Mouse (Mus musculus): Measurements from ENCODE around the gene Gimap1.

Gimap1 gene

DNA sequence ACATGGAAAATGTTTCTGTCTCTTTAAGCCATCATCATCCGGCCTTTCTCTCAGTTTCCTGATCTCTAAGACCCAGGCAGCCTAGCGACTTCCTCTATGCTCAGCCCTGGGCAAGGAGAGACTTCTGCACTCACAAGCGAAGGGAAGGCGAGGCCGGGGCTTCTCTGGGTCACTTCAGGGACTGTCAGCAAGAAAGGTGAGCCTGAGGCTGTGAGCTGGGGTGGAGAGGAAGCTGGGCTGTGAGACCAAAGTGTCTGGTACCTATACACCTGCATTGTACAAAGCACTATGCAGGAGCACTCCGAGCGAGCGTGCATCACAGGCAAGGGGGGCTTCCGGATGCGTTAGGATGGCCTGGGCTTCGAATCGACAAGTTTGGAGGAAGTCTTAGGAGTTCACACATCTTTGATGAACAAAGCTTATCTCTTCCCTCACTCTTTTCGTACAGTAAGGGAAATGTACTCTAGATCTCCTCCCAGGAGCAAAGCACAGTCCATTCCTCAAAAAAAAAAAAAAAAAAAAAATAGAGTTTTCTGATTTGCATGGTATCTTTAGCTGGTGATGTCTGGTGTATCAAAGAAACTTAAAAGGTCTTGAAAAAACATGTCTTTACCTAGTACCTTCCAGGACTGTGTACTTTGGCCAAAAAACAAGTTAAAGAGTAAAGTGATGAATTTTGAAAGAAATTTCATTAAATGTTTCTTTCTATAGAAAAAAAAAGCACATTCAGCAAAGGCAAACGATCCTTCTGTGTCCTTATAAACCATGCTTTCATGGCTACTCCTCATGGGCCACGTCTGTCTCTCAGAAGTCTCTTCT is at the start of gene Gimap1:
Gene Gimap1, plus strand, starts transcription at position 94 of the 819 bp plus-strand sequence.
- DNase-seq (ENCODE audit: extremely low read depth, low read depth, low spot score), result no peak

DNA sequence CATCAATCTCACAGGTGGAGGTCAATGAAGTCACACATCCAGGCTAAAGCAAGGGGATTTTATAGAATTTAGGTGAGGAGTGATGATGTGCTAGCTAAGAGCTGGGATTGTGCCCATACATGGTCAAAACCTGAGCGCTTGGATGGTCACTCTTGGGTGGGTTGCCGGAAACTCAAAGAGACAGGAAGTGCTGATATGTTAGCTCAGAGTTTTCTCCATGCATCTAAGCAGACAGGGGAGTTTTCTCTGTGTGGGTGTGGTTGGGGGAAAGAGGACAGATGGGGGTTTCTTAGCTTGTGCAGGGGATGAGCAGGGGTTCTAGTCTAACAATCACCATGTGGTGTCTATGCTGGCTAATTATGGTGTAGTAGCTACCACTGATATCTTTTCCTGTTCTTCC is 49.5 kb upstream of the Gimap1 start:
- DNase-seq (ENCODE audit: extremely low read depth, low read depth, low spot score), result no peak

DNA sequence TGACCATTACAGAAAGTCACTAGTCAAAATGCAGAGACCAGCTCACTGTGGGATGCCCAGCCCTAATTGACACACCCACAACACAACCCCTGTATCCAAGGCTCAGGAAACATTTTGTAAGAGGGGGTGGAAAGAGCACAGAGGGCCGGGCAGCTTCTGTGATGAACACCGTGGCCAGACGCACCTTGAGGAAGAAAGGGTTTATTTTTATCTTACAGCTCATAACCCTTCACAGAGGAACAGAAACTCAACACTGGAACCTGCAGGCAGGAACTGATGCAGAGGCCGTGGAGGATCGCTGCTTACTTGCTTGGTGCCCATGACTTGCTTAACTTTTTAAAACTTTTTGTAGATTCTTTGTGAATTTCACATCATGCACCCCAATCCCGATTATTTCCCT is 45.9 kb upstream of the Gimap1 start:
- DNase-seq (ENCODE audit: extremely low read depth, low read depth, low spot score), result no peak

DNA sequence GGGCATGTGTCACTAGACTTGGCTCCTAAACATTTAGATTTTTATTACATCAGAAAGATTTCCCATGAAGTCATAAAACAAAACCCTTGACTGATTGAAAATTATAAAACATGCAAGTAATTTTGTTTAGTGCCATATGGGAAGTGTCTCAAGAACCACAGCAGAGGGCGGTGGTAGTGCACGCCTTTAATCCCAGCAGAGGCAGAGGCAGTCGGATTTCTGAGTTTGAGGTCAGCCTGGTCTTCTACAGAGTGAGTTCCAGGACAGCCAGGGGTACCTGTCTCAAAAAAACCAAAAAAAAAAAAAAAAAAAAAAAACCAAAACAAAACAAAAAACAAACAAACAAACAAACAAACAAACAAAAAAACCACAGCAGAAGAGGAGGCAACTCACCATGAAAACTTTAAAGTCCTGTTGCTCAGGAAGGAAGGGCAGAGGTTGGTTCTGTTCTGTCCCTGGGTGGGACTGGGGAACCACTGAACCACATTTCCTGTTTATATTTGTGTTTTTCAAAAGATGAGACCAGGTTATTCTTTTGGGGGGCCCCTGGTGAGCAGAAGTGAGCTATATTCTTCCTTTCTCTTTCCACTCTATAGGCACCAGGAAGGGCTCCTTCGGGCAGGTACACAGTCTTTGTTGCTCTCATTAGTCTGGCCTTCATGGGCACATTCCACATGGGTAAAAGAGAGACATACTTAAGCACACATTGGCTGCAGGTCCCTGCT is 41.9 kb upstream of the Gimap1 start:
- DNase-seq (ENCODE audit: extremely low read depth, low read depth, low spot score), result no peak

DNA sequence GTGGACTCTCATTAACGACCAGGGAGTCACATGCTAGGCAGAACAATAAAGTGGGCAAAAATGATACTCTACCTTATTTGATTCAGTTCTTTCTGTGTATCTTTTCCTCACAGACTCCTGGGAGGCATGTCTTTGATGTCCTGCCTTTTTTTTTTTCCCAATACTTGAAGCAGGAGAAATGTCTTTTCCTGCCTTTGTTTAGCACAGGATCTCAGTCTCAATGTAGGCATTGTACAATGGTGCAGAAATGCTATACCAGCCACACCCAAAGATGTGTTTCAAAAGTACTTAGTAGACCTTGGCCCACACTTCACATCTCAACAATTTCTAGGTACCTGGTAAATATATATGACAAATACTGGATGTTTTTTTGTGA is 41.3 kb upstream of the Gimap1 start:
- DNase-seq (ENCODE audit: extremely low read depth, low read depth, low spot score), result no peak

DNA sequence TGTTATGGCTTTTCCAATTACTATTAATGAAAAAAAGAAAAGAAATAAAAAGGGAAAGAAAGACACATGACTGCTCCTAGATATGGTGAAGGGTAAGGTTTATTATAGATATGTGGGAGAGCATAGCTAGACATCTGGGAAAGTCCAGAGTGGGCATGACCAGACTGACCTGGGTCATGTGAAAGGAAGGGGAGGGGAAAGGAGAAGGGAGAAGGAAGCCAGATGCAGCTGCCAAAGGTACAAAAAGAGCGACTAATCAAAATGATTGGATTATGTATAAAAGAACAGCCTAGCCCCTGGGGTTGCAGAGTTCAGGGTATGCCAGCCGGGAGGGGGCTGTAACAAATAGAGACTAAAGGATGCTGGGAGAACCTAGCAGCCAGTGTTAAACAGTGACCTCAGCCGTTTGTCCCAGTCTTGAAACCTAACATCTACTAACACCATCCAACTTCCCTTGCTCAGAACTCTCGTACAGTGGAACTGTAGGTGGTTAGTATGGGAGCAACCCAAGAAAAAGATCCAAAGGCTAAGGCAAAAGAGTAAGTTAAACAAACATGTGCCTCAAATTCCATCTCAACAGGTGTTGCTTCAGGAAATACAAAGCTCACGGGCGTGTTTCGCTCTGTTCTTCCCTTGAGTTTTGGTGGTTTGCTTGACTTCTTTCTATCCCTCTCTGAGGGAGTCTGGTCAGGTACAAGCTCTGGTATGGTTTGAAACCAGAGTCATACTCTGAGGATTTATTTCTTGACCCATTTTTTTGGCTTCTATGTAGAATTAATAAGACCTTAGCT is 40.6 kb upstream of the Gimap1 start:
- no peak for DNase-seq (ENCODE audit: extremely low read depth, low read depth, low spot score)

DNA sequence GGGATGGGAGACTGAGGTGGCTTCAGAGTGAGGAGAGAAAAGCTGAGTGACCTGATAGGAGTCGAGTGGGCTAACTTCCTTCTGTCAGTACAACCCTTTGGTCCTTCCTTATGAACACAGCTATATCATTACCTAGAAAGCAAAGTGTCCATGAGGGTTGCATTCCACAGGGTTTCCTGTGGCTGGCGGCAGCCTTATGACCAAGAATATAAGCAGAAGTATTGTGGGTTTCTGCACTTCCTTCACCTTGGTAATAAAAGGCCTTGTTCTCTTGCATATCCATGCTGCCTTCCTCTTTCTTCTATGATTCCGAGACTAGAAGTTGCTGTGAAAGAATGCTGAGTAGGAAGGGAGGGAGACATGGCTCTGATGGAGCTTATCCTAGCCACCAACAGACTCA is 40.0 kb upstream of the Gimap1 start:
- DNase-seq (ENCODE audit: extremely low read depth, low read depth, low spot score), result no peak

DNA sequence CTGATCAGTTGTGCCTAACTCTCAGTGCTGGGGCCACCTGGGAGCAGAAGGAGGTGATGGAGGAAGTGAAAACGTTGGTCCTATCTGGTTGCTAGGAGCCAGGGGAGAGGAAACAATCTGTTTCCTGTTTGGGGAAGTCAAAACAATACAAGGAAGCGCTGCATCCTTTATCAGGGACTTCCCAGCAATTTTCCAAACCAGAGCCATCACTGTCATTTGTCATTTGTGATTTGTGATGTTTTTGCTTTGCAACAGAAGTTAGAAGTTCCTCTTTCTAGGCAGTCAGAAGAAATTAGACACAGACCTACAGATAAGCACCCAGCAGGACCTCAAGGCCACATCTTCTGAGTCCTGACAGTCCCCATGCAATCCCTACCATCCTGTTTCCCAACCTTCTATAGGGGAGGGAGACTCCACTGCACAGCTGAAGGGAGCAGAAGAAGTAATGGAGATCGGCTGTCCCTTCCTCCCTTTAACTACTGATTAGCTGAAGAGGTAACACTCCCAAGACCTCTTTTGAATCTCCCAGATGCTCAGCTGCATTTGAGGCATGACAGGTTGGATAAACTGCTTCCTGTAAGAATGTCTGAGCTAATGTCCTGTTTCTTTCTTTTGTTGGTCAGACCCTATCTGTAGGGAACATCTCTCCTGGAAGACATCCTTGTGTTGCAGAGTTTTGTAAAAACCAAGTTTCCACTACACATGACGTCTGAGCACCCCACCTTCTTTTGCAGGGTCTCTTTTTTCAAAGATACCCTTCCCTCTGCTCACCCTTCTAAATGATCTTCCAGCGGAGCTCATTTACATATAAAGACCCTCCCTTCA is 38.4 kb upstream of the Gimap1 start:
- no peak for DNase-seq (ENCODE audit: extremely low read depth, low read depth, low spot score)

DNA sequence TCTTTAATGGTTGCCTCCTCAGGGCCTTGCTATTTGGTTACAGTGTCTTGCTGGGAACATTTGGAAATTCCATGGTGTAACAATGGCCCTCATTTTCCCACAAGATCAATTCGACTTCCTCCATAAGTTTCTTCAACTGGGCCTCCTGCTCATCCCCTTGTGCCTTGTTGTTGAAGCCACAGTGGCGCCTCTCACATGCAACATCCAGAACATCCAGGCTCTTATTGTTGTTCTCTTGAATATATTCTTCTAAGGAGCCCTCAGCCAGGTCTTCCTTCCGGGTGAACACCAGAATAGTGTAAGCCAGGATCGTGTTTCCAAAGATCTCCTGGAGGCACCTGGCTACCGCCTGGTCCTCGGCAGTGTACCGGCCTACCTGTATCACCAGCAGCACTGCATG is 36.7 kb upstream of the Gimap1 start:
- DNase-seq (ENCODE audit: extremely low read depth, low read depth, low spot score), result no peak

DNA sequence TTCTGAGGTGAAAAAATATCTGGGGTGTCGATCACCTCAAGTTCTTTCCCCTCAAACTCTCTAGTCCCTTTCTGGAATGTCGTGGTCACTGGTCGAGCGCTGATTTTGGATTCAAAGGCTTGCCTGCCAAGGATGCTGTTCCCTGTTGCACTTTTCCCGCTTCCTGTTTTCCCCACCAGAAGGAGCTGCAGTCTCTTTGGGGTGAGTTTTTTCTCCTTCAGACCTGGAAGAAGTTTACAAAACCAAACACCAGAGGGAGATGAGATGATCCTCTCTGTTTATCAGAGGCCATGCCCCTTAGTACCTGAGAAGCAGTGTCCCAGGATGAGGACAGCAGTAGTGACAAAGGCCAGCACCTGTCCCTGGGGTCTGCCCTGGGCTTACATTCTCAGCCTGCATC is 36.3 kb upstream of the Gimap1 start:
- no peak for DNase-seq (ENCODE audit: extremely low read depth, low read depth, low spot score)

DNA sequence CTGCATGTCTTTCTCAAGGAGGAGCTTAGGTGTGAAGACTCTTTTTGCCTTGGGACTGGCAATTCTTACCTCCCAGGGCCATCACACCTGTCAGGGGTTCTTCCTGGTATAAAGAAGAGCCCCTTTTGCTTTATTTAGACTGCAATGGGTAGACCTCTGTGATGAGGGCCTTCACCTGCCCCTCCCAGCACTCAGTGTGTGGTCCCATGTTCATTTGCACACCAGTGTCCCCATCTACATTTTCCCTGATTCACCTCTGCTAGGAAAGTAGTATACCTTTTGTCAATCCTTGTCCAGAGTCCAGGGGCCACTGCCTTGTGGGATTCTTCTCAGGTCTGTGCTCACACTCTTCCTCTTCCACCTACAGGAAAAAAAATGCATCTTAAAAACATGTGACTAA is 34.7 kb upstream of the Gimap1 start:
- DNase-seq (ENCODE audit: extremely low read depth, low read depth, low spot score), result no peak

DNA sequence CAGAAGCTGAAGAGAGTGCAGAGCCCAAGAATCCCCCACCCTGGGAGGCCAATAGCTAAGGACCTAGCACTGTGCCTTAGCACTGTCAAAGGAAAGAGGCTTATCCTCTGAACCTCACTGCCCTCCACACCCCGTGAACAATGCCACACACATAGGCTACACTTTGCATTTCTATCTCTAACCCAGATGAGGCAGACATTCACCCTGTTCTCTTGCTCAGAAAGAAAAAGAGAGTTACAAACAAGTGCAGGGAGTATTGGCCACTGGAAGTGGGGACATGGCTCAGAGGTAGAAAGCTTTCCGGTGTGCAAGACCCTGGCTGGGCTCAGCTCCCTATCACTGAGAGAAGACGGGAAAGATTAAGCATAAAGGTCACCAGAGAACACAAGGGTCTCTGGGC is 32.7 kb upstream of the Gimap1 start:
- no peak for DNase-seq (ENCODE audit: extremely low read depth, low read depth, low spot score)

DNA sequence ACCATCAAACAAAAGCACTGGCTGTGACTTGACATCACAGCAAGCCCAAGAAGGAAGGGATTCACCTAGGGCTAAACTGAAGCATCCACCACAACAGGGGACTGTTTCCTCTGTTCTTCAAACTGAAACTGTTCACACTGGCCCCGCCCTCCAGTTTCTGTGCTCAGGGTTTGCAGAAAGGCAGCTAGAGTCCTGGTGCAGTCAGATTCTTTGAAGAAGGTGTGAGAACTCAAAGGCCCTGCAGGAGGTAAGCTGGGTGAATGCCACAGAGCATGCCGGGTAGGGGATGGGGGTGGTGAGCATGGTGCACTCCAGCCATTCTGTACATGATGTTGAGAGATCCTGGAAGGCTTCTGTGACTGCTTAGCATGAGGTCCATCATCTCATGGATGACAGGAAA is 20.4 kb upstream of the Gimap1 start, which contains the start of the genes Gm28053 and Gimap7:
Gene Gm28053, plus strand, starts transcription at position 153 of the 400 bp plus-strand sequence.
Gene Gimap7, plus strand, starts transcription at position 167 of the 400 bp plus-strand sequence.
- DNase-seq (ENCODE audit: extremely low read depth, low read depth, low spot score), result no peak

DNA sequence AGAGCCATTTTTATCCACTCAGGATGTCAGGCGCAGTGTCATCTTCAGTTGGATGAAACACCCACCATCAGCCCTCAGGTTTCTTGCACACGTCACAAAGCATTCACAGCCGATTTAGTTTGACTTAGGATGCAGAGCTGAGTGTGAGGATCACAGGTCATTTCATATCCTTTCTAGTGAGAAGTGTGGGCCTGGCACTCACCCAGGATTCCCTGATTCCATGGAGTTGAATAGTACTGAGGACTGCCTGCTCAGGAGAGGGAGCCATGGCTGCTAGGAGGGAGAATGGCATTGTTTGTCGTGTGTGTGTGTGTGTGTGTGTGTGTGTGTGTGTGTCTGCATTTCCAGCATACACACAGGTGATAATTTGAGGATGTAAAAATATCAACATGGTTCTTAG is 18.5 kb upstream of the Gimap1 start:
- no peak for DNase-seq (ENCODE audit: extremely low read depth, low read depth, low spot score)

DNA sequence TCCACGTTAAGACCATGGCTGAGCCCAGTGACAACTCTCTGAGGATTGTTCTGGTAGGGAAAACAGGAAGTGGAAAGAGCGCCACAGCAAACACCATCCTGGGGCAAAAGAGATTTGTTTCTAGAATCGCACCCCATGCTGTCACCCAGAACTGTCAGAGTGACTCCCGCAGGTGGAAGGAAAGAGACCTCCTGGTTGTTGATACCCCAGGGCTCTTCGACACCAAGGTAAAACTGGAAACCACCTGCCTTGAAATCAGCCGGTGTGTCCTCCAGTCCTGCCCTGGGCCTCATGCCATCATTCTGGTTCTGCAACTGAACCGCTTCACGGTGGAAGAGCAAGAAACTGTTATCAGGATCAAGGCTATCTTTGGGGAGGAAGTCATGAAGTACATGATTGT is 15.4 kb upstream of the Gimap1 start:
- DNase-seq (ENCODE audit: extremely low read depth, low read depth, low spot score), result no peak

DNA sequence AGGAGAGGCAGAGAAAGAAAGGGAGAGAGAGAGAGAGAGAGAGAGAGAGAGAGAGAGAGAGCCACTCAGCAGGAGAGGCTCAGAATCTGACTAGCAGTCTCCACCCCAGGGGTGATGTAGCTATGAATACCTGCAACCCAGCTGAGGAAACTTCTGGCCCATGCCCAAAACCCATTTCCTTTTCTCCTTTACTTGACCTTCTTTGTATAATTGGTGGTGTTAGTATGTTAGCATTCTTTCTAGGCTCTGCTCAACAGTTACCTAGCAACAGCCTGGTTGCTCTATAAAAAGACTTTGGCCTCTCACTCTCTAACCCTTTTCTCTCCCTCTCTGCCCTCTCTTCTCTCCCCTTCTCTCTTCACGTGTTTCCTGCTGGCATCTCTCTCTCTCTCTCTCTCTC is 13.4 kb upstream of the Gimap1 start:
- no peak for DNase-seq (ENCODE audit: extremely low read depth, low read depth, low spot score)

DNA sequence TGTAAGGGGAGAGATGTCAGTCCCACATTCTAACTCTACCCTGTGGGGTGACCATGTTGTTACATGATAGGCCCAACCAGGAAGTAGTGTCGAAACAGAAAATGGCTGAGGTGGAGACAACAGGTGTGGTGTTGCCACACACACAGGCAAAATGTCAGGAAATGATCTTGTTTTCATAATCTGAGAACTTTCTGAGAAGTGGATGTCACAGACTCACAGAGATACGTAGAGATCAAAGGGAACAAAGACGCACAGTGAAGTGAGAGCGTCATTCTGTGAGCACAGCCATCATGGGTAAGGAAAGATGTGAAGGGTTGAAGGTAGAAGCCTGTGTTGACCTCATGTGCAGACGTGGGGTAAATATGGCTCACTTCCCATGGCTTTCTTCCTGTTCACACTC is 11.1 kb upstream of the Gimap1 start:
- no peak for DNase-seq (ENCODE audit: extremely low read depth, low read depth, low spot score)

DNA sequence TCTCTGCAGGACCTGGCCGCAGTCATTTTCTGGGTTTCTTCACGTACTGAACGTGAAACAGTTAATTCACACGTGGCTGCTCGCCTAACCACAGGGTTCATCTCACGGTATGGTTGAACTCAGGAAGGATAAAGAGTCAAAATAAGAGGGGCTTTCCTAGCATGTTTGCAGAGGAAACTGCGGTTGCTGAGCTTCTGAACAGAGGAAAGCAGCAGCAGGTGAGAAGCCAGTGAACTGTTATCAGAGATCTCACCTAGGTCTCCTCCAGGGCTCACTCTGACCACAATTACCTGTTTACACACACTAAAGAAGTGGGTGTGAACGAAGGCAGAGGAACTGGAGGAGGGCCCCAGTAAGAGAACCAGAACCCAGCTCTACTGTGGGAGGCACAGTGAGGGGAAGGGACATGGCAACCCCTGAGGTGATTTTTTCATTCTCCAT is 6.0 kb upstream of the Gimap1 start:
- no peak for DNase-seq (ENCODE audit: extremely low read depth, low read depth, low spot score)

DNA sequence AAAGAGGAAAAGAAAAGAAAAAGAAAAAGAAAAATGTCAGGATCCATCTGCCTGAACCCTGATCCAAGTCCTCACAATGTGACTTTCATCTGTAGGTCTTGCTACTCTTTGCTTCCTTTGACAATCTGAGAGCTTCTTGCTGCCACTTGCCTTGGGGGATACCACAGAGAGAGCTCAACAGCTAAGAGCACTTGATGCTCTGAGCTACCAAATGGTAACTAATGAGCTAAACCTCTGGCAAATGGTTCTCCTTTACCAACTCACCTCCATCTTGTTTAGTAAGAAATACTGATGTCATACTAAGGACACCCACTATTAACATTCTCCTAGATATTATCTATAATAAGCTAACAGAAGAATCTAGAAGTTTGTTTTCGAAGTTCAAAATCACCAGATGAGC is 5.2 kb upstream of the Gimap1 start:
- no peak for DNase-seq (ENCODE audit: extremely low read depth, low read depth, low spot score)

DNA sequence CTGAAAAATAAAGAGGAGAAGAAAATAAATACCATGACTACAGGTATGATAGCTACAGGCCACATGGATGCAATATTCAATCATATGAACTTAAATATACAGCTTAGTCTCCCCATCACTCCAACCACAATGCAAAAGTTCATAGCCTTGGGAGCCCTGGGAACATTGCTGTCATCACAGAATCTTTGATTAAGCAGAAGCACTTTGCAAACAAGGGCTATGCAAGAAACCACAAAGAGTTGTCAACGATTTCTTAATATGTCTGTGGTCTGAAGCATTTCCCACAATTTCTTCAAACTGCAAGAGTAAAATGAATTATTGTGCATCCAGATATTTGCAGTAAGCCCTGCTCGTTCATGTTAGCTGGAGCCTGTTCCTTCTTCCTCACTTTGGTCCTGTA is 1.8 kb upstream of the Gimap1 start:
- DNase-seq (ENCODE audit: extremely low read depth, low read depth, low spot score), result no peak

DNA sequence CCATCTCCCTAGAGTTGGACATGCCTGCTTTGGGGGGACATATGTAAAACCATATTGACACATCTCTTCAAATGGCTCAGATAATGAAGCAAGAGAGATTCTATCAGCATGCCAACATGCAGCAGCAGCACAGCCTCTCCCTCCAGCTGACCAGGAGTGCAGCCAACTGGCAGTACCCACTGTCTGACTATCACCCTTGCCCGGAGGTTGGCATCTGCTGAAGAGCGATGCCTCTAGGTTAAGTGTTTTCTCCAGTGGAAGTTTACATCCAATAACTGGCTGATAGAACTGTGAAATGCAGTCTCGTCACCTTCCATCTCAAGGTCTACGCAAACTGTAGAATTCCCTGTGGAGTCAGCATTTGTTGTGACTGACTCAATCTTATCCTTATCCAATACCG is 1.2 kb upstream of the Gimap1 start:
- no peak for DNase-seq (ENCODE audit: extremely low read depth, low read depth, low spot score)

Measured in fat pad, adult 2 months (tissue).